Mouse (Mus musculus) hindbrain, postnatal 0 days (tissue): ENCODE results near the gene Kcna10. TPM values are rescaled to one million over a fixed set of nuclear protein-coding genes. Genes with fewer than 3 reads are reported as not detected.

Experiments
- ATAC-seq: fragments of 200-750 bp; cut with Nextera tagmentation; 2 replicates; pipeline ENCODE4 v1.8.0; 2017; ENCODE audit warnings: mild to moderate bottlenecking, moderate TSS enrichment, moderate library complexity
- DNase-seq: peaks from one replicate; pipeline ENCODE4 v3.0.0-alpha.2; 2015; ENCODE audit warnings: low spot score
- H3K27ac ChIP-seq: fragments of 300-500 bp; sonication (generic); 2 replicates; pipeline ENCODE4 v1.5.1; 2014; ENCODE audit warnings: mild to moderate bottlenecking
- H3K27me3 ChIP-seq: fragments of 300-500 bp; sonication (generic); 2 replicates; pipeline ENCODE4 v1.6.1; 2014; ENCODE audit warnings: low read length, mixed read lengths; ENCODE audit not compliant: insufficient read depth
- H3K36me3 ChIP-seq: fragments of 300-500 bp; sonication (generic); 2 replicates; pipeline ENCODE4 v1.6.1; 2014; ENCODE audit warnings: low read length, mixed read lengths; ENCODE audit not compliant: insufficient read depth
- H3K4me1 ChIP-seq: fragments of 300-500 bp; sonication (generic); 2 replicates; pipeline ENCODE4 v1.6.1; 2014; ENCODE audit warnings: antibody characterized with exemption, low read length, mixed read lengths; ENCODE audit not compliant: insufficient read depth
- H3K4me2 ChIP-seq: fragments of 300-500 bp; sonication (generic); 2 replicates; pipeline ENCODE4 v1.6.1; 2014; ENCODE audit warnings: low read depth, mild to moderate bottlenecking, low read length, moderate library complexity, mixed read lengths
- H3K4me3 ChIP-seq: fragments of 300-500 bp; sonication (generic); 2 replicates; pipeline ENCODE4 v1.5.1; 2014; ENCODE audit warnings: low read length
- H3K9ac ChIP-seq: fragments of 300-500 bp; sonication (generic); replicated peaks from 2 replicates; pipeline ENCODE4 v1.6.1; 2014; ENCODE audit warnings: mild to moderate bottlenecking, low read length, moderate library complexity, mixed read lengths
- H3K9me3 ChIP-seq: fragments of 300-500 bp; sonication (generic); 2 replicates; pipeline ENCODE4 v1.6.1; 2016; ENCODE audit warnings: low read length, mixed read lengths
- CTCF ChIP-seq: IDR thresholded peaks from 2 replicates; pipeline ENCODE4 v1.5.1; 2016; ENCODE audit warnings: antibody characterized with exemption, control low read depth, low read depth
- WGBS: fragments of 180-500 bp; shearing (Covaris S2); extraction: QIAGEN DNeasy Blood & Tissue Kit; methylation state at CpG from one replicate; pipeline ENCODE4 v1.1.7; 2014; 5-methylcytosine and 5-hydroxymethylcytosine counted together
- polyA plus RNA-seq: library from polyadenylated mRNA; unstranded; fragments of >200 nt; fragmentation: Nextera tagmentation; extraction: Ambion mirVana; gene quantifications from 2 replicates; pipeline ENCODE4 v1.2.1, GENCODE M21; 2015
- total RNA-seq: library from RNA; depleted of rRNA; stranded (reverse); fragments of >200 nt; gene quantifications from 2 replicates; pipeline ENCODE4 v1.2.3, GENCODE M21; 2014; rRNA removed

Kcna10 gene
- total and polyA plus RNA-seq, 2 experiments from 2014 or later = not detected

GRCm38 (mm10) chr3:107233351-107233813 is 50.5 kb downstream of the Kcna10 start:
- peak; percentile 91 for DNase-seq
- H3K9me3 ChIP-seq = no peaks in the 10 kb centered on the region
- H3K4me3 ChIP-seq = no peak overlapping the region; the same call in 1 of the 2 replicates
- TF ChIP-seq CTCF = peak; percentile 97
- no peaks in the 10 kb centered on the region for H3K27me3 ChIP-seq
- H3K27ac ChIP-seq = no peak overlapping the region
- H3K36me3 ChIP-seq = no peaks in the 10 kb centered on the region
- no peak overlapping the region for H3K9ac ChIP-seq
- no peak overlapping the region for H3K4me2 ChIP-seq
- WGBS = 7% methylated on average over 11 of the region's 11 CpGs
- H3K4me1 ChIP-seq = no peaks in the 10 kb centered on the region
- peak; percentile 63; the same call in 1 of the 2 replicates for ATAC-seq

GRCm38 (mm10) chr3:107233945-107234344 is 51.1 kb downstream of the Kcna10 start:
- Histone ChIP-seq H3K4me2 (no peak overlapping the region), H3K4me1 (no peaks in the 10 kb centered on the region), H3K27me3 (no peaks in the 10 kb centered on the region), H3K9me3 (no peaks in the 10 kb centered on the region), H3K9ac (no peak overlapping the region), H3K4me3 (no peak overlapping the region), H3K27ac (no peak overlapping the region), H3K36me3 (no peaks in the 10 kb centered on the region)
- no peak for DNase-seq
- 26% methylated on average over 2 of the region's 2 CpGs for WGBS
- peak; percentile 36; the same call in 1 of the 2 replicates for ATAC-seq
- no peak for TF ChIP-seq CTCF

- H3K4me2 ChIP-seq = no peak overlapping the region
- DNase-seq = no peak
- no peaks in the 10 kb centered on the region for H3K9me3 ChIP-seq
- H3K27me3 ChIP-seq = no peaks in the 10 kb centered on the region
- H3K9ac ChIP-seq = no peak overlapping the region
- H3K27ac ChIP-seq = no peak overlapping the region
- WGBS = 73% methylated on average over 2 of the region's 2 CpGs
- H3K36me3 ChIP-seq = no peaks in the 10 kb centered on the region
- H3K4me3 ChIP-seq = no peak overlapping the region
- peaks cover 3% of the 10 kb centered on the region; the same call in 1 of the 2 replicates for H3K4me1 ChIP-seq
- no peak for TF ChIP-seq CTCF
- ATAC-seq = no peak
Observed at GRCm38 (mm10) chr3:107238051-107238450, 55.2 kb downstream of the Kcna10 start.

GRCm38 (mm10) chr3:107238471-107238980 is 55.7 kb downstream of the Kcna10 start:
- DNase-seq (no peak), ATAC-seq (no peak)
- no peak for TF ChIP-seq CTCF
- Histone ChIP-seq H3K36me3 (no peaks in the 10 kb centered on the region), H3K27ac (no peak overlapping the region), H3K9ac (no peak overlapping the region), H3K9me3 (no peaks in the 10 kb centered on the region), H3K4me1 (peaks cover 3% of the 10 kb centered on the region; the same call in 1 of the 2 replicates), H3K4me3 (no peak overlapping the region), H3K27me3 (no peaks in the 10 kb centered on the region), H3K4me2 (no peak overlapping the region)
- 85% methylated on average over 8 of the region's 8 CpGs for WGBS

- Histone ChIP-seq H3K4me2 (no peak within 1 kb of the TSS), H3K36me3 (no peaks in the 10 kb centered on the region), H3K27ac (no peak within 1 kb of the TSS), H3K9ac (no peak within 1 kb of the TSS), H3K4me1 (peaks cover 3% of the 10 kb centered on the region; the same call in 1 of the 2 replicates), H3K27me3 (no peaks in the 10 kb centered on the region), H3K9me3 (no peaks in the 10 kb centered on the region), H3K4me3 (no peak within 1 kb of the TSS)
- no peak for TF ChIP-seq CTCF
- DNase-seq (no peak), ATAC-seq (no peak)
- WGBS = 92% methylated on average over 9 of the region's 9 CpGs
Observed at GRCm38 (mm10) chr3:107239607-107240006, 56.8 kb downstream of the Kcna10 start, which contains the start of gene Prok1. Prok1 (minus strand) TSS chr3:107239707.

- Histone ChIP-seq H3K4me2 (peak overlapping the region; percentile 16), H3K9ac (0 out of 2 replicates have a peak overlapping the region, but pooled peaks have one; percentile 13), H3K4me1 (peaks cover 3% of the 10 kb centered on the region; the same call in 1 of the 2 replicates), H3K27ac (no peak overlapping the region), H3K36me3 (no peaks in the 10 kb centered on the region), H3K9me3 (no peaks in the 10 kb centered on the region), H3K4me3 (no peak overlapping the region), H3K27me3 (no peaks in the 10 kb centered on the region)
- WGBS = 22% methylated on average over 14 of the region's 14 CpGs
- no peak for TF ChIP-seq CTCF
- ATAC-seq = 0 out of 2 replicates have a peak, but pooled peaks have one; percentile 12
- DNase-seq = peak; percentile 38
Observed at GRCm38 (mm10) chr3:107241389-107242094, 58.7 kb downstream of the Kcna10 start.

Other genes with a start within 250 kb of the Kcna10 start
- 52.0 and 53.9 TPM in 2 replicates for gene Kcna3, start 146.9 kb upstream of the Kcna10 start, total RNA-seq
- 9.2 and 11.3 TPM in 2 replicates for gene Kcna3, start 146.9 kb upstream of the Kcna10 start, polyA plus RNA-seq
- 15.5 and 17.2 TPM in 2 replicates for gene Kcna2, start 81.9 kb upstream of the Kcna10 start, total RNA-seq
- gene Kcna2, start 81.9 kb upstream of the Kcna10 start, polyA plus RNA-seq = 1.8 and 2.1 TPM in 2 replicates
- gene Cym, start 38.7 kb downstream of the Kcna10 start, total RNA-seq = 0.63 TPM in 1 of 2 replicates, not detected in the other
- gene Cym, start 38.7 kb downstream of the Kcna10 start, polyA plus RNA-seq = not detected in 2 replicates
- not detected in 2 replicates for gene A630076J17Rik, start 47.6 kb downstream of the Kcna10 start, total RNA-seq
- gene A630076J17Rik, start 47.6 kb downstream of the Kcna10 start, polyA plus RNA-seq = not detected in 2 replicates
- gene Prok1, start 56.7 kb downstream of the Kcna10 start, total RNA-seq = 0.18 and 0.26 TPM in 2 replicates
- gene Prok1, start 56.7 kb downstream of the Kcna10 start, polyA plus RNA-seq = 0.19 TPM in 1 of 2 replicates, not detected in the other
- gene Lamtor5, start 95.8 kb downstream of the Kcna10 start, total RNA-seq = 63.7 and 93.7 TPM in 2 replicates
- gene Lamtor5, start 95.8 kb downstream of the Kcna10 start, polyA plus RNA-seq = 162 and 167 TPM in 2 replicates
- 2.4 and 2.9 TPM in 2 replicates for gene Slc16a4, start 108.2 kb downstream of the Kcna10 start, total RNA-seq
- gene Slc16a4, start 108.2 kb downstream of the Kcna10 start, polyA plus RNA-seq = 2.3 and 2.8 TPM in 2 replicates
- 20.0 and 20.9 TPM in 2 replicates for gene Rbm15, start 150.6 kb downstream of the Kcna10 start, total RNA-seq
- gene Rbm15, start 150.6 kb downstream of the Kcna10 start, polyA plus RNA-seq = 6.3 TPM in 2 replicates